Mouse (Mus musculus) c-Kit-positive CD71-positive TER-119-negative erythroid progenitor cells, embryonic 14.5 days (primary cell): Measurements from ENCODE around the gene Vta1.

Source experiments
- DNase-seq: peaks from one replicate; pipeline ENCODE4 v3.0.0-alpha.2; 2013; ENCODE audit warnings: low read depth

The Vta1 gene

DNA sequence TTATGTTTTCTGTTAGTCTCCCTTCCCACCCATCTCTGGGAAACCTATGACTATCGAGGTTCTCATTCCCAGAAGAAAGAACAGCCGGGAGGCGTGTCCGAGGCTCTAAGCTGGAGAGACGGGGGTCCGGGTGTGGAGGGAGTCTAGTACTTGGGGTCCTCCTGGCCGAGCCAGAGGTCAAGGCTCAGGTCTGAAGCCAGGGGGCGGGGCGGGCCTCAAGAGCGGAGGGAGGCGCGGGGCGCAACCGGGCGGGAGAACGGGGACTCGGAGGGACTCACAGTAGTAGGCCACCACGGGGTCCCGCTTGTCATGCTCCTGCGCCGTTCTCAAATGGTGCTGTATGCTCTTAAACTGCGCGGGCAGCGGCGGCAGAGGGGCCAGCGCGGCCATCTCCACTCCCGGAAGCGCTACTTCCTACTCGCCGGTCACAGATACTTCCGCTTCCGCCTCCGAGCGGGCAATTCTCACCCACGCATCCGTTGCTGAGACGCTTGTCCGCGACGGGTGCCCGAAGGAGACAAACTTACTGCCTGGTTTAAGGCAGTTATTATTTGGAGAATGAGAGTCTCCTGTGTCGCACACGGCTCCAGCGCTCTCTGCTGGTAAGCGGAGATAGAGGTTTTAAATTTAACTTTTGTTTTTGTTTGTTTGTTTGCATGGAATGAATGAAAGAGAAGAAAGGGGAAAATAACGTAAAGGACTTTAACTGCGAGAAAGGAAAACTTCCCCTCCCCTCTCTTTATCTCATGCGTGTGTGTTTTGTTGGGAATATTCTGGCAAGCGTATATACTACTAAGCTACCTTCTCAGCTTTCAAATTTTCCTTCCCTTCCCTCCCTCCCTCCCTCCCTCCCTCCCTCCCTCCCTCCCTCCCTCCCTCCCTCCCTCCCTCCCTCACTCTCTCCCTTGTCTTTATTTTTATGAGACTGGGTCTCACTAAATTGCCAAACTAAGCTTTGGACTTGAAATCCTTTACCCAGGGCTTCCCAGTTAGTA is at the start of gene Vta1, which contains the start of gene Nmbr:
Gene Vta1, minus strand, starts transcription at position 489 of the 995 bp plus-strand sequence.
Gene Nmbr, plus strand, starts transcription at position 520 of the 995 bp plus-strand sequence.
- peak; percentile 95 for DNase-seq

DNA sequence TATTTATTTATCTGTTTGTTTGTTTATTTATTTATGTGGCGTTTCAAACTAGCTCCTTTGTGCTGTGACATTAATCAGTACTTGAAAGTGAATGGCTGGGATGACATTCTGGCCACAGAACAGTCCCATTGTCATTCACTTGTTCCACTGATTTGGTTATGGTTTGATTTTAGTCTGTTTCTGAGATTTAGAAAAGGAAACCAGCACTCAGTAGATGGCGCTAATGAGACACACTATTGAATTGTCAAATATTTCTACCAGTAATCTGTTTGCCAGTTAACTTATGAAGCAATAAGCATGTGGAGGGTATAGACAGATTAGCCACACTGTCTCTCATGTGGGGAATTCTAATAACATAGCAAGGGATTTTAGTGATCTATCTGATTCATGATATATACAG is 28.9 kb upstream of the Vta1 start:
- DNase-seq: peak; percentile 7

DNA sequence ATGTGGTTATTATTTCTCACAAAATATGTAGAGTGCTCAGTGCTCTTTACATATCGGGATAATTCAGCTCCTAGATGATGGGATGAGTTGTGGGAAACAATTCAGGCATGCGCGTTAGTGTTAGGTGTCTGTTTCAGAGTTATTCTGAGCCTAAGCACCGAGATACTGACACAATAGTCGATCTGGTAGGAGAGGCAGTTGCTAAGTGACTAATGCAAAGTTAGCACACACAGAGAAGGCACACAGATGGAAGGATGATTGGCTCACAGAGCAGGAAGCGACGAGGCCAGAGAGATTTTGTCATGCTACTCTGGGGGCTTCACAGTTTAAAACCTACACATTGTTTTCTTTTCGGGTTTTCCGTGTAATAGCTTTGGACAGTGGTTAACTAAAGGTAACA is 20.3 kb upstream of the Vta1 start:
- DNase-seq: no peak

DNA sequence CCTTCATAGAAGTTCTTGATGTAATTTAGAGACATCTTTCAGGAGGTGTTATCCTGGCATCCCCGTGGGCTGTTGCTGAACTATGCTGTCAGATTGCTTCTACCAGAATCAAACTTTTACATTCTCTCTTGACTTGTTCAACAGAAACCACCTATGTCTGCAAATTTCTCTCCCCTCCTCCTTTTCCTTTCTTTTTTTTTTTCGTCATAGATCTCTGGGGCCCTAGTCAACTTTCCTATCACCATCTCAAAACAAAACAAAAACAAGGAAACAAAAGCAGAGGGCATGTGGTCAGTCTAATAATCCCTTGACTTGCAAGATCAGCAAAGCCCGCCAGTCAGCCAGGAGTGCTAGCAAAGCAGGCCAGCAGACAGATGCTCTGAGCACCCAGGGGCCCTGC is 12.8 kb upstream of the Vta1 start, which contains the start of gene Gje1:
Gene Gje1, minus strand, starts transcription at position 101 of the 400 bp plus-strand sequence.
- DNase-seq: no peak

DNA sequence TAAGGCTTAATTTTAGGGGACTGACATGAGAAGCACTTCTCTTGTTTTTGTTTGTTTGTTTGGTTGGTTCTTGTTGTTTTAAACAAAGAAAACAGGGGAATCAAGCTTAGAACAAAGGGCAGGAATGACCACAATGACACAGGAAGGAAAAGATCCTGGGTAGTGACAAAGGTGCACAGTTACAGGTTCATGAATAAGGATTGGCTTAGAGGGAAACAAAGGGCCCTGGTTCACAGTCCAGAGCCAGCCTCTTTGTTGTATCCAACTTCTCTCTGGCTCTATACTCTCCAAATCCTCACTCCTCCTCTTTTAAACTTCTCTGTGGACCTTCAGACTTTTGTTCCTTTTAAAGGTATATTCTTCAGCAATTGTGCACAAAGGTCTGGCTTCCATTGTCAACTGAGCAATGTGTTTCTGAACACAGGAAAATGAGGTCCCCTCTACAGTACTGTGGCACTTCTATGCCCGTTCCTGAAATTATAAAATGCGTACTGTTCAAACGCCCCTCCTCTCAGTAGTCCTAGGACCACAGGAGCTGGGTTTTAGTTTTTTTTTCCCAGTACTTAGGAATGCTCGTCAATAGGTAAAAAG is 1.4 kb downstream of the Vta1 start:
- DNase-seq: no peak

DNA sequence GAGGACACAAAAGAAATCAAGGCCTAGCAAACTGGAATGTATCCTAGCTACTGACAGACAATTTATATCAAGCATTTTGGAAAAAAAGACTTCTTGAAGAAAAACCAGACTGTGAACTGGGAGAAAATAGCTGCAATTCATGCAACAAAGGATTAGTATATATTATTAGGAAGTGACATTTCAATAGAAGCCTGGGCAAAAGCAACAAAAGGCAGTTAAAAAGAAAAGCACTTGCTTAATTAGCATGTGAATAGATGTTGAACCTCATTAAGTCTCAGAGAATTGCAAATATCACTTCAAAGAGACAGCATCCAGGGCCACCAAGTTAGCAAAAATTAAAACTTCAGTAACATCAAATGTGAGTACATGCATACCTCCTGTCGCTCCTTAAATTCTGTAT is 2.1 kb downstream of the Vta1 start:
- no peak for DNase-seq

DNA sequence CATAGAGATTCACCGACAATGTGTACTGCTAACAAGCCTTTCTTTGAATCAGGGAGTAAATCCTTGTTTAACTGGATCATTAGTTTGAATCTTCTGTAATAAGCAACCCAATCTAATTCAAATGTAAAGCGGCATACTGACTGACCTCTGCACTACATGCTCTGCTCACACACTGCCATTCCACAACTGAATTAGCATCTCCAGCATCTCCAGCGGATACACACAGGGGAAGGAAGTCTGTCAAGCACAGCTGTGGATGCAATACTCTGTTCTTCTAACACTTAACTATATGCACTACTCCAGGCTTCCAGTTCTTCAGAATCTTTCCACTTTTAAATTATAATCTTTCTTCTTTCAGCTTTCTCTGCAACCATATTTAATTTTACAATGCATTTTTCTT is 15.0 kb downstream of the Vta1 start:
- DNase-seq: no peak

DNA sequence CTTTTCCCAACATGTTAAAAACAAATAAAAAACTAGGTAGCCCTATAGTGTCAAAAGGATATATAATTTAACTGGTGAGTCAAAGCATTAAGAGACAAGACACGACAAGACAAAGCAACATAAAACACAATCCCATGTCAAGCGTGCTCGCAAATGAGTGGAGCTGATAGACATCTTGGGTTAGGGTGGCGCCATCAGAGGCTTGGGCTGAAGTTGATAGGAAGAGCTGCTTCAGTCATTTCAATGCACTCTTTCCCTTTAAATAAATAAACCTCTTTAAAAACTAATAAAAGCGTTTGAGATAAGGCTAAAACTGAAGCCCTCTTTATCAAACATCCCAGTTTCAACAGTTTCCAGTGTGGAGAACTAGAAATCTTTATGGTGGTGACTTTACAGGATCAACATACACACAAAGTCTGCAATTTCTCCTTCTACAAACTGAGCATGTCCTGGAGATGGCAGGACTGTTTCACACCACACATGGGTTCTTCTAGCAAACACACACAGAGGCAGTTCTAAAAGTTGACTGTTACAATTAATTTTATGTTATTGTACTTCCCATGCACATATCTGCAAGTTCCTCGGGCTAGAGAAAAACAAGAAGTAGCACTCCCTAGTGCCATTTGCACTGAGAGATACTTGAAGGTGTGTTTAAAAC is 16.4 kb downstream of the Vta1 start:
- peak; percentile 16 for DNase-seq

DNA sequence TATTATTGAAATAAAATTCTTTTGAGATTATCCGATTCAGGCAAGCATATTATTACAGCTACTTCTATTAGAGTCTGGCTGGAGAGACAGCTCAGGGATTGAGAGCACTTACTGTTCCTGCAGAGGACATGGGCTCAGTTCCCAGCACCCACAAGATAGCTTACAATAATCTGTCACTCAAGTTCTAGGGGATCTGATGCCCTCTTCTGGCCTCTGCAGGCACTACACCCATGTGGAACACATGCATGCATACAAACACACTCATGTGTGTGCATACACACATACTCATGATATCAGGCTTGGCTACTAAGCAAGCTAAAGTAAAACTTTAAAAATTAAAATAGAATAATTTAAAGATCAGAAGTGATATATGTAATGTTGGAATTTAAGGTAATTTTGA is 19.7 kb downstream of the Vta1 start:
- DNase-seq: no peak

DNA sequence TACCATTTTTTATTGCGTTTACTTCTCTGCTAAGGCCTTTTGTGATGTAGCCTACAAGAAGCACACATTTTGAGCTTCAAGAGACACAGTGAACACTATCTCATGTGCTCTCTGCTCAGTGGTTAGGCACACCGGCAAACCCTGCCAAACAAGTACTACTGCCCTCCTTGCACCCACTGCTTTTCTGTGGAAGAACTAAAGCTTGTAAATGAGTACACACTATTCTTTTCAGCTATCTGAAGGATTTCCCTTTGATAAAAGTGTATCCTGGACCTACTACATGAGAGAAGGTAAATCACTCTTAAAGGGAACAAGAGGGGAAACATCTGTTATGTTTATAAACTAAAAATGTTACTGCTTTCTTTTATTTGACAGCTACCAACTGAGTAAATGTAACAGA is 39.2 kb downstream of the Vta1 start:
- DNase-seq: no peak

DNA sequence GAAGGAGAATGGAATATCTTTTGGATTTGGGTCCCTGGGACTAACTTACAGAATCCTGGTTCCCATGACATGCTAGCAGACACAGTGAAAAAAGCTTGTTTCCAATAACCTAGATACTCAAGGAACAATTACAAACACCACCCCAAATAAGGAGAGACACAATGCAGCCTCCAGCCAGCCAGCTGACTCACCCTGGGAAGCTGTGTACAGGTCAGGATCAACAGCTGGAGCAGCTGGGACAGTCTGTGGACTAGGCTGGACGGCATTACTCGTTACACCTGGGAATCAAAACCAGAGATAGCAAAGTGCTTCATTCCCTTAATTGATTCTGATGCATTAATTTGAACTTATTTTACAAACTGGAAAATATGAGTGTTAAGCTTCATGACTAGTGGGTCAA is 44.5 kb downstream of the Vta1 start:
- no peak for DNase-seq

DNA sequence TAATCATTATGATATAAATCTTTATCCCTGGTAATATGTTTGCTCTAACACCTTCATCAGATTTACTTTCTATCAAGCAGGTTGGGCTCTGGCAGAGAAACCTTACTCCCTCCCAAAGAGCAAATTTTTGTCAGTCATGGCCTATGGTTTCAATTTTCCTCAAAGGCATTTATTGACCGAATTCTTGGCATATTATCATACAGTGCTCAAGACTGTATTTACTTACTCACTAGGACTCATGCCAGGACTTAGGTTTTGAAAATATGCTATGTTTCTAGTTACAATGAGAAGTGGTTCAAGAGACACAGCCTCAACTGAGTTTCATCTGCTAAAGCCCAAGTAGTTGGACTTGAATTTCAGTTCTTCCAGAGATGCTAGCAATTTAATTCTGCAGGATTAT is 65.7 kb downstream of the Vta1 start:
- no peak for DNase-seq

DNA sequence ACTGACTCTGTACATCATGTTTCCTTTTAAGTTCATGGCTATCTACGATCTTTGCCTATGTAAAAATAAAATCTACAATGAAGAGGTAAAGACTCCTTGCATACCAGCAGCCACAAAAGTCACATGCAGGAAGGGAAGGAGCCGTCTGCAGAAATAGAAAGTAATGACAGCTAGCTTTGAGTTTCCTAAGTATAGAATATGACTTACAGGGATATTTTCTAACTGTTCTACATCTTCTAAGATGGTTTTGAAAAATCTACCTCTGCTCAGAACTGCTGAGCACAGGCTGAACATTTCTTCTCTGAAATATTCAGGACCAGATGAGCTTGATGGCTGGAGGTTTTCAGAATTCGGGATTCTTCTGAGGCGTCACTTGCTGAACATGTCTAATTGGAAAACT is 66.3 kb downstream of the Vta1 start:
- DNase-seq: no peak

DNA sequence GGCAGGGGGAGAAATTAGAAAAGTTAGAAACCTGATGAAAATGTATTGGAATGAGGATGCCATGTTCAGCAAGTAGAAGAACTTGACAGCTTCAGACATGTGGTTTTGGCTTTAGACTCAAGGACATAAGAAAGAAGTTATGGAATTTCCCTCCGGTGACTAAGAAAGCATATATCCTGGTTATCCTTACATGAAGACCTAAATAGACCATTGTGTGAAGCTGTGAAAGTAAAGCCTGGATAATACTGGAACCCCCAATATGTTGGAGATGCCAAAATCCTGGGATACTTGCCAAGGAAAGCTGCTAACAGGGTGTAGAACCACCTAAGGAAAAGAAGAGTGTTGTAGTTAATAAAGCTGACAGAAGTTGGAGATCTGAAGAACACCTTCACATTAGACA is 79.7 kb downstream of the Vta1 start:
- no peak for DNase-seq

DNA sequence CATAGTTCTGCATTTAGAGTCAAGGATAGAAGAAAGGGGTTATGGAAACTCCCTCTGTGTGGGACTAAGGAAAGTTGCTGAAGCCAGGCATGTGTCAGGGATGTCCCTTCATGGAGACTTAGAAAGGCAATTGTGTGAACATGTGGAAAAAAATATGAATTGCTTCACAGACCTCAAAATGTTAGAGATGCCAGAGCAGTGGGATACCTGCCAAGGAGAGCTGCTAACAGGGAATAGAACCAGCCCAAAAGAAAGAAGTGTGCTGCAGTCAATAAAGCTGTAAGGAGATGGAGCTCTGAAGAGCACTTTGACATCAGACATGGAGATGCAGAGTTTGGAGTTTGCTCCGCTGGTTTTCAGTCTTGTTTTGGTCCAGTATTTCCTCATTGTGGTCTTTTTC is 86.2 kb downstream of the Vta1 start:
- no peak for DNase-seq

DNA sequence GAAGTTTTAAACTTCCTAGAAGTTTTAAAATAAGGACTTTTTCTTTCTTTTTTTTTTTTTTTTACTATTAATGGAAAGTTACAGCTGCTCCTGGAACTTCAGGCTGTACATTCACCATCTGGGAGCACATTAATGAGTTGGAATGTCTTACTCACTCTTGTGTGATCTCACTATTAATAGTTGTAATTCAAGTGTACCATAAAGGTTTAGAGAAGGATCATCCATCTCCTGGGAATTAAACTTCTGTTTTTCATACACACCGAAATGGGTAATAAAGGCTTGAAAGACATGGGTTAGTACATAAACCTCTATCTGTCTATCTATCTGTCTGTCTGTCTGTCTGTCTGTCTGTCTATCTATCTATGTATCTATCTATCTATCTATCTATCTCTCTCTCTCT is 87.1 kb downstream of the Vta1 start:
- no peak for DNase-seq

DNA sequence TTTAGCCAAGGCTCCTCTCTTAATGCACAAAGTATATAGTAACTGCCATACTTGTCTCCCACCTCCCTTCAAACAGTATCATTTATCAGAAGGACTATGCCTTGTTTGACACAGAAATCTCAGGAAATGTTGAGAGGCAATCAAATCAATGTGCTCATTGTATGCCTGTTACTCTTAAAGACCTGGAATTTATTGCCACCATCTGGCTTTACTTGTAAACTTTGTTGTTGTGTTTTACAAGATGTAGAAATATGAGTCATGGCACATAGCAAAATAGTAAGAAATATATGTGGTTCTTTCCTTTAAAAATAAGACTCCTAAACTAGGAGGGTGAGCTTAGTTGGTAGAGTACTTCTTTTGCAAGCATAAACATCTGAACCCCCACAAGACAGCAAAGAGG is 89.9 kb downstream of the Vta1 start:
- DNase-seq: no peak

DNA sequence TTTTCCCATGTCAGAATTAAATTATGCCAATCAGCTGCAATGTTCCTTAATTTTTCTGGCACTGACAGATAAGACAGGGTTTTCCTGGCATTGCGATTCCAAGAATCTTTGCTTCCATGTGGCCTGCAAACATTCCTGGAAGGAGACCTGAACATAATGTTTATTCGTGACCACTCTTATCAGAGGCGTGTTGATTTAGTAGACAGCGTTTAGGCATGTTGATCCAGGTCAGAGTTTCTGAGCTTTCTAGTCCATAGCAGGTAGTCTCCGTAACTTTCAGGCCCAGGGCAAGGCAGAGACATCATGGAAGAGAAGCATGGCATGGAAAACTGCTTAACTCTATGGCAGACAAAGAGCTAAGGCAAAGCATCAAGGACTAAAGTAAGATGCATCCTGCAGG is 97.8 kb downstream of the Vta1 start:
- DNase-seq: no peak
